Mouse (Mus musculus) left cerebral cortex, adult 11 months (tissue): ENCODE measurements around the gene Ktn1.

Experiments
- DNase-seq: peaks from one replicate; pipeline ENCODE4 v3.0.0; 2022; ENCODE audit warnings: low spot score

Gene Ktn1

GRCm38 (mm10) chr14:47648218-47648617, at the start of gene Ktn1:
Gene Ktn1 (plus strand): TSS chr14:47648448.
- no peak for DNase-seq

- DNase-seq: no peak
These were observed 35.0 kb upstream of the Ktn1 start for GRCm38 (mm10) chr14:47613254-47613653.

GRCm38 (mm10) chr14:47618891-47619290, 29.4 kb upstream of the Ktn1 start:
- DNase-seq: no peak

GRCm38 (mm10) chr14:47621901-47622300, 26.3 kb upstream of the Ktn1 start:
- no peak for DNase-seq

GRCm38 (mm10) chr14:47624837-47625236, 23.4 kb upstream of the Ktn1 start:
- DNase-seq: no peak

GRCm38 (mm10) chr14:47626143-47626542, 22.1 kb upstream of the Ktn1 start:
- DNase-seq: no peak

GRCm38 (mm10) chr14:47626812-47627211, 21.4 kb upstream of the Ktn1 start:
- no peak for DNase-seq

GRCm38 (mm10) chr14:47627360-47627759, 20.9 kb upstream of the Ktn1 start:
- DNase-seq: no peak

GRCm38 (mm10) chr14:47632419-47632818, 15.8 kb upstream of the Ktn1 start:
- no peak for DNase-seq

- no peak for DNase-seq
These were observed 13.8 kb upstream of the Ktn1 start for GRCm38 (mm10) chr14:47634410-47634809.

GRCm38 (mm10) chr14:47634846-47635245, 13.4 kb upstream of the Ktn1 start:
- no peak for DNase-seq

GRCm38 (mm10) chr14:47638316-47638895, 9.8 kb upstream of the Ktn1 start:
- no peak for DNase-seq

GRCm38 (mm10) chr14:47645620-47646019, 2.6 kb upstream of the Ktn1 start:
- DNase-seq: no peak

- DNase-seq: no peak
These were observed 2.0 kb upstream of the Ktn1 start for GRCm38 (mm10) chr14:47646246-47646645.

GRCm38 (mm10) chr14:47646696-47647516, 1.3 kb upstream of the Ktn1 start:
- no peak for DNase-seq

- peak; percentile 59 for DNase-seq
These were observed 720 bp downstream of the Ktn1 start for GRCm38 (mm10) chr14:47648706-47649630.

GRCm38 (mm10) chr14:47649631-47650337, 1.5 kb downstream of the Ktn1 start:
- no peak for DNase-seq

GRCm38 (mm10) chr14:47650338-47650720, 2.1 kb downstream of the Ktn1 start:
- DNase-seq: no peak

GRCm38 (mm10) chr14:47651272-47651671, 3.0 kb downstream of the Ktn1 start:
- DNase-seq: no peak

GRCm38 (mm10) chr14:47655444-47655843, 7.2 kb downstream of the Ktn1 start:
- no peak for DNase-seq

- DNase-seq: no peak
These were observed 15.7 kb downstream of the Ktn1 start for GRCm38 (mm10) chr14:47663844-47664469.
